Mouse (Mus musculus) CH12.LX (cell line): ENCODE measurements around the gene Pacs1. TPM values are rescaled to one million over a fixed set of nuclear protein-coding genes. Genes with fewer than 3 reads are reported as not detected.

Experiments used
- DNase-seq: peaks from one replicate; pipeline ENCODE4 v3.0.0-alpha.2; 2013; ENCODE audit errors: extremely low read depth
- H3K27ac ChIP-seq: 2 replicates; pipeline ENCODE4 v1.5.1; 2012; ENCODE audit warnings: low read depth, mild to moderate bottlenecking, control low read depth, moderate library complexity; ENCODE audit not compliant: insufficient read depth
- H3K27me3 ChIP-seq: replicated peaks from 2 replicates; pipeline ENCODE3; 2012; ENCODE audit warnings: inconsistent platforms
- H3K36me3 ChIP-seq, 2 experiments: replicated peaks in 1 of 2; 2 replicates each; pipeline versions ENCODE3 to v1.6.1; 2012; ENCODE audit warnings: inconsistent platforms in 1 of 2, low read length in 1 of 2, mild to moderate bottlenecking in 1 of 2, mixed read lengths in 1 of 2, moderate library complexity in 1 of 2; ENCODE audit not compliant: control insufficient read depth in 1 of 2, insufficient read depth in 1 of 2
- H3K4me1 ChIP-seq, 2 experiments: 2 replicates each; pipeline ENCODE4 v1.6.1; 2012; ENCODE audit warnings: inconsistent platforms in 1 of 2, moderate library complexity in 1 of 2; ENCODE audit not compliant: insufficient read depth in 2 of 2, control insufficient read depth in 1 of 2
- H3K4me2 ChIP-seq: 2 replicates; pipeline ENCODE4 v1.6.1; 2012; ENCODE audit warnings: low read depth, mild to moderate bottlenecking, control low read depth; ENCODE audit not compliant: poor library complexity, insufficient read depth, severe bottlenecking
- H3K4me3 ChIP-seq, 3 experiments: fragments of 150-350 bp in 1 of 3; sonication (generic) in 1 of 3; replicated peaks in 1 of 3; 2 replicates each; pipeline versions ENCODE3 to v1.5.1; 2011 to 2012; ENCODE audit warnings: low read depth in 2 of 3, low read length in 2 of 3, mild to moderate bottlenecking in 2 of 3, moderate library complexity in 2 of 3, control low read depth in 1 of 3, improper control_type of control experiment in 1 of 3, inconsistent platforms in 1 of 3, mixed read lengths in 1 of 3; ENCODE audit not compliant: poor library complexity in 1 of 3
- H3K79me2 ChIP-seq: replicated peaks from 2 replicates; pipeline ENCODE4 v1.6.1; 2012; ENCODE audit warnings: mild to moderate bottlenecking, moderate library complexity; ENCODE audit not compliant: control insufficient read depth, poor library complexity, insufficient read depth, severe bottlenecking; ENCODE audit errors: extremely low read depth
- H3K9ac ChIP-seq: 2 replicates; pipeline ENCODE4 v1.6.1; 2012; ENCODE audit warnings: low read depth, mild to moderate bottlenecking, control low read depth, moderate library complexity; ENCODE audit not compliant: insufficient read depth
- H3K9me3 ChIP-seq: replicated peaks from 2 replicates; pipeline ENCODE3; 2012; ENCODE audit warnings: low read length, inconsistent platforms, mixed read lengths
- CHD2 ChIP-seq: IDR thresholded peaks from 2 replicates; pipeline ENCODE4 v1.6.1; 2011; ENCODE audit warnings: low read length, improper control_type of control experiment
- GABPA ChIP-seq: IDR thresholded peaks from 2 replicates; pipeline ENCODE4 v1.6.1; 2012; ENCODE audit warnings: low read depth, low read length, improper control_type of control experiment, inconsistent platforms; ENCODE audit not compliant: insufficient replicate concordance
- HCFC1 ChIP-seq: IDR thresholded peaks from 2 replicates; pipeline ENCODE4 v1.6.1; 2012; ENCODE audit warnings: low read depth, mild to moderate bottlenecking, inconsistent platforms, low read length, improper control_type of control experiment
- KAT2A ChIP-seq: IDR thresholded peaks from 2 replicates; pipeline ENCODE4 v1.6.1; 2012; ENCODE audit warnings: low read length, improper control_type of control experiment, inconsistent platforms; ENCODE audit not compliant: insufficient replicate concordance
- MXI1 ChIP-seq: IDR thresholded peaks from 2 replicates; pipeline ENCODE4 v1.6.1; 2011; ENCODE audit warnings: mild to moderate bottlenecking, low read depth, low read length, improper control_type of control experiment
- POLR2A ChIP-seq: IDR thresholded peaks from 2 replicates; pipeline ENCODE4 v1.6.1; 2011; ENCODE audit warnings: low read depth, mild to moderate bottlenecking, improper control_type of control experiment, low read length
- POLR2AphosphoS2 ChIP-seq: IDR thresholded peaks from 2 replicates; pipeline ENCODE4 v1.6.1; 2011; ENCODE audit warnings: low read depth, low read length, improper control_type of control experiment
- UBTF ChIP-seq: IDR thresholded peaks from 2 replicates; pipeline ENCODE4 v1.6.1; 2012; ENCODE audit warnings: low read depth, mild to moderate bottlenecking, inconsistent platforms, low read length, improper control_type of control experiment, moderate library complexity
- USF1 ChIP-seq: IDR thresholded peaks from 2 replicates; pipeline ENCODE4 v1.6.1; 2014; ENCODE audit warnings: low read depth, mild to moderate bottlenecking, inconsistent platforms, low read length, improper control_type of control experiment
- ZMIZ1 ChIP-seq: IDR thresholded peaks from 2 replicates; pipeline ENCODE4 v1.6.1; 2012; ENCODE audit warnings: low read depth, mild to moderate bottlenecking, inconsistent platforms, low read length, improper control_type of control experiment
- ZNF384 ChIP-seq: IDR thresholded peaks from 2 replicates; pipeline ENCODE4 v1.6.1; 2012; ENCODE audit warnings: low read depth, low read length, improper control_type of control experiment, inconsistent platforms
- dilution Hi-C: fragments of 300-500 bp; cut with MboI; formaldehyde crosslinking; loops from 2 replicates; pipeline ENCODE4 v1.14.3; 2020; ENCODE audit warnings: low sequenced_read_pairs; ENCODE audit not compliant: extremely low pct_unique_long_range_greater_than_20kb, extremely low pct_ligation_motif_present
- in situ Hi-C: fragments of 300-500 bp; cut with MboI; formaldehyde crosslinking; loops from 3 replicates; pipeline ENCODE4 v1.14.3; 2019; ENCODE audit warnings: low sequenced_read_pairs, low pct_ligation_motif_present, low pct_unique_long_range_greater_than_20kb, mixed read lengths
- polyA plus RNA-seq: library from polyadenylated mRNA; unstranded; fragments of >175 nt; gene quantifications from 2 replicates; pipeline ENCODE4 v1.2.1, GENCODE M21; 2012; ENCODE audit warnings: low read depth; ENCODE audit not compliant: insufficient read length
- total RNA-seq, 2 experiments: library from RNA; depleted of rRNA; stranded (reverse); fragments of 300-350 nt in 1 of 2; fragments of >200 nt in 1 of 2; gene quantifications; 2 replicates each; pipeline ENCODE4 v1.2.3; 2012 to 2014

Gene Pacs1
- total and polyA plus RNA-seq, 3 experiments: 2.4 to 14.4 (median 10.1) TPM

GRCm38 (mm10) chr19:5097521-5098362 lies 175.2 kb downstream of the Pacs1 start:
- Histone ChIP-seq H3K27me3 (no peaks in the 10 kb centered on the region), H3K27ac (no peak overlapping the region), H3K4me3 (peak overlapping the region in 1 of 3 experiments; percentile 34), H3K36me3 (peaks cover 35 to 55% of the 10 kb centered on the region in 2 experiments), H3K4me1 (peaks cover 10% of the 10 kb centered on the region in 2 experiments; a peak in 3 of 4 replicates), H3K4me2 (peak overlapping the region; percentile 72), H3K9ac (peak overlapping the region; percentile 58), H3K79me2 (no peaks in the 10 kb centered on the region), H3K9me3 (no peaks in the 10 kb centered on the region)
- TF ChIP-seq POLR2A (no peak), ZMIZ1 (0 out of 2 replicates have a peak, but pooled peaks have one; percentile 44), CHD2 (0 out of 2 replicates have a peak, but pooled peaks have one; percentile 3)
- in situ Hi-C loops: no loop called here
- DNase-seq: no peak
- dilution Hi-C loops: no loop called here

GRCm38 (mm10) chr19:5095887-5096474 lies 176.9 kb downstream of the Pacs1 start:
- dilution Hi-C loops: no loop called here
- peaks cover 10% of the 10 kb centered on the region in 2 experiments; a peak in 3 of 4 replicates for H3K4me1 ChIP-seq
- H3K4me2 ChIP-seq: no peak overlapping the region
- in situ Hi-C loops: no loop called here
- H3K4me3 ChIP-seq: no peak overlapping the region
- TF ChIP-seq HCFC1 (no peak), USF1 (no peak), GABPA (no peak), POLR2A (no peak), KAT2A (no peak), UBTF (no peak), POLR2AphosphoS2 (no peak), ZNF384 (no peak), MXI1 (no peak)
- no peak for DNase-seq
- H3K27ac ChIP-seq: no peak overlapping the region
- peaks cover 40 to 55% of the 10 kb centered on the region in 2 experiments for H3K36me3 ChIP-seq
- H3K9me3 ChIP-seq: no peaks in the 10 kb centered on the region
- H3K9ac ChIP-seq: no peak overlapping the region
- no peaks in the 10 kb centered on the region for H3K79me2 ChIP-seq
- H3K27me3 ChIP-seq: no peaks in the 10 kb centered on the region
